Mouse (Mus musculus): ENCODE results near the gene Cacng8. TPM values are rescaled to one million over a fixed set of nuclear protein-coding genes. Genes with fewer than 3 reads are reported as not detected.

The Cacng8 gene
- polyA plus RNA-seq, 1 experiment: 4.1 TPM

DNA sequence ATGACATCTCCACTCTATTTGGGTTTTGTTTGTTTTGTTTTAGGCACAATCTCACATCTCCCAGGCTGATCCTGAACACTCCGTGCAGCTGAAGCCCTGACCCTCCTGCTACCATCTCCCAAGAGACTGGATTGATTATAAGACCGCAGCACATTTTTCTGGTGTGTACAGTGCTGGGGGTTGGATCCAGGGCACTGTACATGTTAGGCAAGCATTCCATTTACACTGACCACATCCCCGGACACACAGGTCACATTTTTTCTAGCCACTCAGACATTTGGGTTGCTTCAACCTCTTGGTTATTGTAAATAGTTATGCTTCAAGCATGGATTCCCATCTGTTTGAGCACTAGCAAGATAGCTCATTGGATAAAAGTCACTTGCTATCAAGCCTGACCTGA is 56.1 kb downstream of the Cacng8 start:
- TF ChIP-seq POLR2A (IDR thresholded peaks at IDR 0.05; ENCODE audit: low read depth, low read length) (no peak), CTCF (IDR thresholded peaks at IDR 0.05; ENCODE audit: borderline replicate concordance, insufficient read depth, low read length) (no peak)

DNA sequence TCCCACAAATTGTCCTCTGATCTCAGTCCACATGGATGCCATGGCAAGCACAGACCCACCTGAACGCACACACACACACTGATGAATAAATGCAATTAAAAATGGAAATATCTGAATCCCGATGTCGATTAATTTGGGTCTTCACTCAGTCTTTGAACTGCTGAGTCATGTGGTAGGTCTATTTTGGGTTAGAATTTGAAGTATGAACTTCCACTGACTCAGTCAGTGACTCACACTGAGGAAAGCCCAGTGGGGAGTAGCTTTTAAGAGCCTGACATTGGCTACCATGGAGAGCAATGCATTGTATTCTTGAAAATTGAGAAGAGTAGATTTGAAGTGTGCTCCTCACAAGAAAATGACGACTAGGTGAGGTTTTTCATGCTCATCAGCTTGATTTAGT is 56.5 kb downstream of the Cacng8 start:
- Histone ChIP-seq H3K27ac (ENCODE audit: insufficient read depth, low read length) (peak overlapping the region; percentile 95), H3K4me1 (ENCODE audit: control insufficient read depth, insufficient read depth, low read length) (peaks cover 25% of the 10 kb centered on the region), H3K4me3 (ENCODE audit: insufficient read depth, low read length) (no peak overlapping the region)
- TF ChIP-seq POLR2A (IDR thresholded peaks at IDR 0.05; ENCODE audit: low read depth, low read length): no peak
- no peak for TF ChIP-seq CTCF (IDR thresholded peaks at IDR 0.05; ENCODE audit: borderline replicate concordance, insufficient read depth, low read length)

More for the DNA sequence above, 56.1 kb downstream of the Cacng8 start:
- Histone ChIP-seq H3K27ac (ENCODE audit: insufficient read depth, low read length) (peak overlapping the region; percentile 95), H3K4me1 (ENCODE audit: control insufficient read depth, insufficient read depth, low read length) (peaks cover 22% of the 10 kb centered on the region), H3K4me3 (ENCODE audit: insufficient read depth, low read length) (no peak overlapping the region)

DNA sequence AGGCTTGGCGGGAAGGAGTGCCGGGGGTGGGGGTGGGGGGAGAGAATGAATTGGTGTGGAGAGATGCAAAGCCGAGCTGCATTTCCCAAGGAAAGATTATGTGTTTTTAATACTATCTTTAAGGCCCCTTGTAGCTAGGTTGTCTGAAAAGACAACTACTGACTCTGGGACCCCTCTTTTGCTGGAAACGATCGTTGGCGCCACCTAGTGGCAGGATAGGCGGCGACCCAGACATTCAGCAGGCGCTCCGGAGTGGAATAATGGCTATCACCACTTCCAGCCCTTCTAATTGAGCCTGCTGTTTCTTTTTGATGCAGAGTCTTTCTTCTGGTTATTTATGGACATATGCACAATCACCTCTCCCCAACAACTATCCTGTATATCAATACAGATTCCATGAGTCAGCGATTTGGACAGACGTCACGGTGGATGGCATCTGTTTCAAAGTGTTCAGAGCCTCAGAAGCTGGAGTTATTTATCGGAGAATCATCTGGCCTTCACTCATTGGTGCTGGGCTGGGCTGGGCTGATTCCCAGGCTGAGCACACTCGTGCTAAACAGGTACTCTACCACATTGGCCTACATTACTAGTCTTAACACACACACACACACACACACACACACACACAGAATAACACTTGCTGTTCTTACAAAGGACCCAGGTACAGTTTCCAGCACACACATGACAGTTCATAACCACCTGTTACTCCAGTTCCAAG is 58.4 kb downstream of the Cacng8 start:
- Histone ChIP-seq H3K4me1 (ENCODE audit: control insufficient read depth, insufficient read depth, low read length) (peaks cover 25% of the 10 kb centered on the region), H3K27ac (ENCODE audit: insufficient read depth, low read length) (no peak overlapping the region), H3K4me3 (ENCODE audit: insufficient read depth, low read length) (no peak overlapping the region)
- TF ChIP-seq CTCF (IDR thresholded peaks at IDR 0.05; ENCODE audit: borderline replicate concordance, insufficient read depth, low read length): peak; percentile 53
- TF ChIP-seq POLR2A (IDR thresholded peaks at IDR 0.05; ENCODE audit: low read depth, low read length): no peak

DNA sequence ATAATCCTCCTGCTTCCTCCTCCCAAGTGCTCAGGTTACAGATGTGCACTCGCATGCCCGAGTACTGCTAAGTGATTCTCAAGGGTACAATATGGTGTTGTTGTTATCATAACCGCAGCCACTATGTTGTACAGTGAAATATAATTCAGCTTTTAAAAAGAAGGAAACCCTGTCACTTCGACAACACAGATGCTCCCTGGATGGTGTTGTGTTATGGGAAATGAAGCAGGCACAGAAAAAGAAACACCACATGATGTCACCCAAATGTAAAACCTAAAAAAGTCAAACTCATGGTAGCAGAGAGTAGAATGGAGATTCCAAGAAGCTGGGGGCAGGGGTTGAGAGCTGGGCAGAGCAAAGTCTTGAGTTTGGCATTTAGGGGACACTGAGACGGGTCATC is 60.2 kb downstream of the Cacng8 start:
- peaks cover 25% of the 10 kb centered on the region for H3K4me1 ChIP-seq (ENCODE audit: control insufficient read depth, insufficient read depth, low read length)
- H3K27ac ChIP-seq (ENCODE audit: insufficient read depth, low read length): peak overlapping the region; percentile 59
- TF ChIP-seq POLR2A (IDR thresholded peaks at IDR 0.05; ENCODE audit: low read depth, low read length) (no peak), CTCF (IDR thresholded peaks at IDR 0.05; ENCODE audit: borderline replicate concordance, insufficient read depth, low read length) (no peak)
- no peak overlapping the region for H3K4me3 ChIP-seq (ENCODE audit: insufficient read depth, low read length)

DNA sequence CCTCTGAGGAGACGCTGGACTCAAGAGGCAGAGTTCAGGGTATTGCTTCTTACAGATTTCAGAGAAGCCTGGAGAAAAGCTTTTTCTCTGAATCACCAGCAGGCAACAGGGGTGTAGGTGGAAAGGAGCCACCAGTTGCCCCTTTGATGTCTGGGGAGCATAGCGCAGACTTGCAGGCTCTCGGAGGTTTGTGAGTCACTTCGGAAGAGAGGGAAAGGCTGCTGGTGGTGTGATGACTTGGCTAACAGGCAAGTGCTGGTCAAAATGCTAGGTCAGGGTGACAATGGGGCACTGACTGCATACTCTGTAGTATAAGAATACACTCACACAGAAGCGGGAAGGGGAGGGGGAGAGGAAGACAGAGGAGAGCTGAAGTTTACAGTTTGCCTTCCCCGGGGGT is 60.7 kb downstream of the Cacng8 start:
- TF ChIP-seq CTCF (IDR thresholded peaks at IDR 0.05; ENCODE audit: borderline replicate concordance, insufficient read depth, low read length) (no peak), POLR2A (IDR thresholded peaks at IDR 0.05; ENCODE audit: low read depth, low read length) (no peak)
- no peak overlapping the region for H3K4me3 ChIP-seq (ENCODE audit: insufficient read depth, low read length)
- peak overlapping the region; percentile 59 for H3K27ac ChIP-seq (ENCODE audit: insufficient read depth, low read length)
- H3K4me1 ChIP-seq (ENCODE audit: control insufficient read depth, insufficient read depth, low read length): peaks cover 22% of the 10 kb centered on the region

DNA sequence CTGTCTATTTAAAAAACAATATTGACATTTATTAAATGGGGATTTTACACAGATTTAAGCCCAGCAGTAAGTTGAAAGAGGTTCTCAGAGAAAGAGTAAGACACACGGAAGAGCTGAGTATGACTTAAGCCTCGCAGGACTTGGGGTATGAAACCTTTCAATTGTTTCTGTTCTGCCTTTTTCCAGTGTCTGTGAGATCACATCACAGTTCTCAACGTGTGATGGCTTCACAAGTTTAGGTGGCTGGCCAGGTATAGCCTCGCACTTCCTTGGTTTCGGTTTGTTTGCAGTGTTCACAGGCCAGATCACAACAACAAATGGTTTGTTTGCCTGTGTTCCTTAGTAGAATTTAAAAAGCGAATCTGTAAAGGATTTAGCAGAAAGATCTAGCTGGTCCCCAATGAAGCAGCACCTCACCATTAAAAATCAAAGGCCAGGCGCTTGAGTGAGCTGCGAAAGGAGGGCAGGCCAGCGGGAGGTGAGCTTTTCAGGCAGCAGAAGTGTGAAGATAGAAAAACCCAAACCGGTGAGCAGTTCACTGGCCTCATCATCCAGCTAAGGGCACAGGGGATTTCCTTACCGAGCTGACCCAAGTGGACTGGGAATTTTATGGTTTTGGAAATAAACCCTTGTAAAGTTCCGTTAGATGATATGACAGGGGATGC is 62.5 kb downstream of the Cacng8 start:
- no peak for TF ChIP-seq CTCF (IDR thresholded peaks at IDR 0.05; ENCODE audit: borderline replicate concordance, insufficient read depth, low read length)
- no peak for TF ChIP-seq POLR2A (IDR thresholded peaks at IDR 0.05; ENCODE audit: low read depth, low read length)
- H3K4me3 ChIP-seq (ENCODE audit: insufficient read depth, low read length): no peak overlapping the region
- H3K4me1 ChIP-seq (ENCODE audit: control insufficient read depth, insufficient read depth, low read length): peaks cover 26% of the 10 kb centered on the region
- H3K27ac ChIP-seq (ENCODE audit: insufficient read depth, low read length): no peak overlapping the region

DNA sequence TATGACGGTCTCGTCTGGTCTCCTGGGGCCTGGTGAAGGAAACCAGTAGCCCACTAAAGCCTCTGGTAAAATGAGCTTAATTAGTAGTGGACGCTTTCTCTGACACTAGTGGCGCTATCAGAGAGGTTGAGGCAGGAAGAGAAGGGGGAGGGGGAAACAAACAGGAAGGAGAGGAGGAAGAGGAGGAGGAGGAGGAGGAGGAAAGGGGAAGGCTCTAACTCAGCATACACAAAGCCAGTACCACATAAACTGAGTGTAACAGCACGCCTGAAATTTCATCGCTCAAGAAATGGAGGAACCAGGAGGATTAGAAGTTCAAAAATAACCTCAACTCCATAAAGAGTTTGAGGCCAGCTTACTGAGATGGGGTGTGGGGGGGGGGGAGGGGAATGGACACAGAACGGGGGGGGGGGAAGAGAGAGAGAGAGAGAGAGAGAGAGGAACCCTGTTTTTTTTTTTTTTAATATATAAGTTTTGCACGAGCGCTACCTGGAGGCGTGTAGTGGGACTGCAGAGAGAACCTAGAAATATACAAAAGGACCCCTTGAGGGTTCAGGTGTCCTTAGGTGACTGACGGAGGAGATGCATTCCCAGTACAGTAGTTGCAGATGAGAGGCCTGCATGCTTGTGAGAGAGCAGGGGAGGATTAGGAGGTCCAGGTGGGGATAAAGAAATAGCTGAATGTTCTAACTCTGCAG is 63.2 kb downstream of the Cacng8 start:
- Histone ChIP-seq H3K27ac (ENCODE audit: insufficient read depth, low read length) (no peak overlapping the region), H3K4me1 (ENCODE audit: control insufficient read depth, insufficient read depth, low read length) (peaks cover 26% of the 10 kb centered on the region), H3K4me3 (ENCODE audit: insufficient read depth, low read length) (no peak overlapping the region)
- TF ChIP-seq POLR2A (IDR thresholded peaks at IDR 0.05; ENCODE audit: low read depth, low read length) (no peak), CTCF (IDR thresholded peaks at IDR 0.05; ENCODE audit: borderline replicate concordance, insufficient read depth, low read length) (no peak)

DNA sequence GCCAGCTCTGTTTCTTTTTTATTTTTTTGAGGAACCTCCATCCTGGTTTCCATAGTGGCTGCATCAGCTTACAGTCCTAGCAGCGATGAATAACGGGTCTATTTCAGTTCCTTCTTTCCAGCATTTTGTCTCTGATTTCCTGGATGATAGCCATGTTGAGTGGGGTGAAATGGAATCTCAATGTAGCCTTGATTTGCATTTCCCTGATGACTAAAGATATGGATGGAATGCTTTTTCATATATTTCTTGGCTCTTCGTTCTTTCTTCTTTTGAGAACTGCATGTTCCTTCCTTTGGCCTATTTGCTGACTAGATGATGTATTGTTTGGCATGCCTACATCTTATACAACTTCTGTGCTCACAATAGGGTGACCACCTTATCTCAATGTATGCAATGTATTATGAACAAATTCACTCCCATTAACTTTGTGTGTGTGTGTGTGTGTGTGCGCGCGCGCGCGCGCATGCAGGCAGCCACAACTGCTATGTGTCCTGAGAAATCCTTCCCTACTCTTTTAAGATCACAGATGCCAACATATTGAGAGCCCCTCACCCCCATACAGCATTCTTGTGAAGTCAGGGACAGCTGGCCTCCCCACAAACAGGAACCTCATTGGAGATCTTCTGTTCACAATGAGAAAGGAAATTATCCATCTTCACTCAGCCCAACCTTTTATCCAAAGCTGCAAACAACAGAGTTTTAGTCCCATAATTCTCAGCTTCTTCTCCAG is 66.8 kb downstream of the Cacng8 start:
- Histone ChIP-seq H3K4me1 (ENCODE audit: control insufficient read depth, insufficient read depth, low read length) (peaks cover 11% of the 10 kb centered on the region), H3K27ac (ENCODE audit: insufficient read depth, low read length) (peak overlapping the region; percentile 92), H3K4me3 (ENCODE audit: insufficient read depth, low read length) (no peak overlapping the region)
- TF ChIP-seq CTCF (IDR thresholded peaks at IDR 0.05; ENCODE audit: borderline replicate concordance, insufficient read depth, low read length) (no peak), POLR2A (IDR thresholded peaks at IDR 0.05; ENCODE audit: low read depth, low read length) (no peak)

DNA sequence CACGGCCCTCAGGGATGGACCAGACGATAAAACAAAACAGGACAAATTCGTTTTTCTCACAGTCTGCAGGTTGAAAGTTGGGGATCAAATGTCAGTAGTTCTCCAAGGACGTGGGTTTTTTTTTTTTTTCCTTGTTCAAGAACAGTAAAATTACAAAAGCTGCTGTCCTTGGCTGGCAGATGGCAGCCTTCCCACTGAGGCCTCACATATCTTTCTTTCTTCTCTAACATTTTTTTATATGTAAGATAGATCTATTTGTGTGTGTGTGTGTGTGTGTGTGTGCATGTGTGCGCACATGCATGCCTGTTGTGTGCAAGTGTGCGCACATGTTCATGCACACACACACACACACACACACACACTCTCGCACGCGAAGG is 67.3 kb downstream of the Cacng8 start:
- Histone ChIP-seq H3K27ac (ENCODE audit: insufficient read depth, low read length) (peak overlapping the region; percentile 92), H3K4me1 (ENCODE audit: control insufficient read depth, insufficient read depth, low read length) (peaks cover 13% of the 10 kb centered on the region), H3K4me3 (ENCODE audit: insufficient read depth, low read length) (no peak overlapping the region)
- TF ChIP-seq CTCF (IDR thresholded peaks at IDR 0.05; ENCODE audit: borderline replicate concordance, insufficient read depth, low read length): no peak; the same call in 1 of the 2 replicates
- no peak for TF ChIP-seq POLR2A (IDR thresholded peaks at IDR 0.05; ENCODE audit: low read depth, low read length)

Data from embryonic fibroblast, embryonic 13.5 days (primary cell).